Mouse (Mus musculus): ENCODE results near the gene Nlrx1.
A peak's percentile ranks its signal among the peaks of the same experiment; 100 is the strongest.

Gene Nlrx1

DNA sequence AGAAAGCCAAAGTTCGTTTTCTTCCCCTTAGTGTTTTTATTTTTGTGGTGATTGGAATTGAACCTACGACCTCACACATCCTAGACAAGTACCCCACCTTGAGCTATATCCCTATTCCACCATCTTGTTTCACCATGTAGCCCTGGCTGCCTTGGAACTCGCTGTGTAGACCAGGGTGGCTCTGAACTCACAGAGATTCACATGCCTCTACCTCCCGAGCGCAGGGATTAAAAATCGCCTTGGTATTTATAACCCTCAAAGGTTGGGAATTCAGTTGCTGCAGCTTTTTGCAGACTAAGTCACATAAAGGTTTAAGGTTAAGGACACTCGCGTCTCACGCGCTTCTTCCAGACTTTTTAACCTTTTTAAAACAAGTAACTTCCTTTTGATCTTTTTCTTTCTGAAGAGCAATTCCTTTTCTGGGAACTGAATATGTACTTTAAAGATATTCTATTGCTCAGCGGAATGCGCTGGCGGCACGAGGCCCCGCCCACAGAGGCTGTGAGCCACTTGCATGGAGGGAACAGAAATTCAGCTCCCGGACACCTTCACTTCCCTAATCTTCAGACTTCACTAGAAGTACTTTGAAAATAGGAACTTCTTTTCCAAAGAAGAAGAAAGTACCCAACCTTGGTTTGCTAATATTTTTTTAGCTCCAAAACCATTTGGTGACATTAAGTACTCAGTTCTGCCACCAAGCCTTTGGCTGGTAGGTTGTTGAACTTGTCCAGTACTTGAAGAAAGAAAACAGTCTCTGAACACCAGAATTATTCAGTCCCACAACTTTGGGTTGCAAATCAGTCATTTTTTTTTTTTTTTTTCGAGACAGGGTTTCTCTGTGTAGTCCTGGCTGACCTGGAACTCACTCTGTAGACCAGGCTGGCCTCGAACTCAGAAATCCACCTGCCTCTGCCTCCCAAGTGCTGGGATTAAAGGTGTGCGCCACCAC is 33.6 kb downstream of the Nlrx1 start:
- peak; percentile 58 for DNase-seq (ENCODE audit: low spot score)

DNA sequence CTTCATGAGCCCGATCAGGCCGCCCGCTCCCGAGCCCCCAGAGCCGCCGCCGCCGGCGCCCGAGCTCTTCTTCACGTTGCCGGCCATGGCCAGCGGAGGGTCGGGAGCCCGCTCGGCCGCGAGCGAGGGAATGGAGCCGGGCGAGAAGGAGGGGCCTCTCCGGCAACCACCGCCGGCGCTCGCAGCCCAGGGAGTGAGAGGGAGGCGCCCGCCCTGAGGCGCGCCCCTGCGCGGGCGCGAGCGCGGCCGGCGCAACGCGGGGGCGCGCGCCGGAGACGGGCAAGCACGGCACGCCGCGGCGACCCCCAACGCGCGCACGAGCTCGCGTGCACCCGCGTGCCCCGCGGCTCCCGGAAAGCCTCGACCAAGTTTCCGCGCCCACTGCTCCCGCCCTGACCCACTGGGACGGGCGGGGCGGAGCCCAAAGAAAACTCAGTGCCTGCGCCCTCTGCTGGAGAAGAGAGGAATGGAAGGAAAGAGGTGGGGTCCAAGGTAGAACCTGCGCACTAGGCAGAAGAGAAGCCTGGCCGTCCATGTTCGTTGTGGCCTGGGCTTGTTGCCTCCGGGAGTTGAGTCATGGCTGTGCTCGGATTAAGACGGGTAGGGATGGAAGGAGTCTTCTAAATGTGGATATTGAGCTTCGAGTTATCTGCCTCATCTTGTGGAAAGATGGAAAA is 34.5 kb downstream of the Nlrx1 start, which contains the start of gene Cbl:
Gene Cbl (minus strand): TSS at position 248 of the 677 bp plus-strand sequence.
- peak; percentile 99 for DNase-seq (ENCODE audit: low spot score)

GRCm38 (mm10) chr9:44233021-44233801 is 35.2 kb downstream of the Nlrx1 start:
- DNase-seq (ENCODE audit: low spot score) = no peak

DNA sequence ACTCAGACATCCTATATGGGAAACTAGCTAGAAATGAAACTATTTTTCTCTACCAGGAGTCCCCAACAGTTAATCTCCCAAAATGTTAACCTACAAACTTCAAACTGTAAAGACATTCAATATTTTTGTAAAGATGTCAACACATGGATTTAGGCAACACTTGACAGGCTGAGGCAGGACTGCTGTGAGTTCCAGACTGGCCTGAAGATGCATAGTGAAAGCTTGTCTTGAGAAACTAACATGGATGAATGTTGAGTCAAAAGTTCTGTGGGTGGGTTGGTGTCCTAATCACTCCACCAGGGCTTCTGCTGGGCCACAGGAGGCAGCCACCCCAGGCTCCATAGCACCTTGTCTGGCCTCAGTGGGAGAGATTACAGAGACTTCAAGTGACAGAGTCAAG is 36.8 kb downstream of the Nlrx1 start:
- DNase-seq (ENCODE audit: low spot score) = no peak

- no peak for DNase-seq (ENCODE audit: low spot score)
Measured at GRCm38 (mm10) chr9:44225993-44226392, 42.4 kb downstream of the Nlrx1 start.

GRCm38 (mm10) chr9:44213538-44213937 is 54.9 kb downstream of the Nlrx1 start:
- no peak for DNase-seq (ENCODE audit: low spot score)

DNA sequence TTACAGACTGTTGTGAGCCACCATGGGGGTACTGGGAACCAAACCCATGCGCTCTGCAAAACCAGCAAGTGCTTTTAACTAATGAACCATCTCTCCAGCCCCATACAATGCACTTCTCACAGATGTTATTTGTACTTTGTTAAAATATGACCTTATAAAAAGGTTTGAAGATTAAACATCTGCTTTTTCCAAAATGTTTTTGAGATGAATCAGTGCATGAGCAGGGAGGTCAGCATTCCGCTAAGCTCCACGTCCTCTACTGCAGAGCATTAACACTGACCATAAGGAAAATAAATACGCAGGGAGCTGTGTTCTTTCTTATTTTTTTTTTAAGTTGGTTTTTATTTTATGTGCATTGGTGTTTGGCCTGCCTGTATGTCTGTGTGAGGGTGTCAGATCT is 56.0 kb downstream of the Nlrx1 start:
- DNase-seq (ENCODE audit: low spot score) = no peak

- DNase-seq (ENCODE audit: low spot score) = no peak
Measured at GRCm38 (mm10) chr9:44209416-44209815, 59.0 kb downstream of the Nlrx1 start.

GRCm38 (mm10) chr9:44207840-44208239 is 60.6 kb downstream of the Nlrx1 start:
- DNase-seq (ENCODE audit: low spot score) = no peak
